Comparison of ENCODE assay signal across 16 mouse cellular contexts in the genomic region with DNA sequence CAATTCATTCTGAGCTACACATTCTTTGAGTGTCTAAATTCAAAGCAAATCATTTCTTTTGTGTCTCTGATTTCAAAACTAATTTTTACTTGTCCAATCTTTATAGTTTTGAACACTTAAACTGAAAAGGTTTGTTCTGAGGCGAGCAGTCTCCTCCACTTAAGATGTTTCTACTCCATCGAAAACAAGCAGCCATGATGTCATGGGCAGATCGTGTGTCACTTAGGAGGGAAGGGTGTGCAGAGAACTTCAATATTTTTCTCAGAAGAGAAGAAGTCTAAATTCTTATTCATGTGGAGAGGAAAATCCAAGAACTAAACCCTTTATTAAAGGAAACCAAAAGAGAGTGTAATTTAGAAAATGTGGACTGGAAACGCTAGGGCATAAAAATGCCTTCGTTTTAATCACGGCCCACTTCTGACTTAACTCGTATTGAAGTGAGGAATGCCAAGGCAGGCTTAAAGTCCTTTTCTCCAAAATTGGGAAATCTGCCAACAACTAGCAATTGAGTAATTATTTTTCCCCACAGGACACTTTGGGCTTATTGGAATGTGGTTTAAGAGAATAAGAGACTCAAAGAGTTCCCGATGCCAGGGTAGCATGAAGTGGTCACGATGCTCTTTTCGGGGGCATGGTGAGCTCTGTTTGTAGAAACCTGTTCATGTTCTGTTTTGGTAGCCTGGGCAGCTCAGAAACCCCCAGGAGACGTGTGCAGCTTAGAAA. TPM values are rescaled to one million over a fixed set of nuclear protein-coding genes. Genes with fewer than 3 reads are reported as not detected.
DNase-seq lines count a peak whose midpoint lies in the region; ATAC-seq and TF ChIP-seq lines count a peak whose summit lies in the region.
"Had no signal": no experiment of that assay in that cellular context is flagged by ENCODE, and none has a peak within 500 bp of the region (broad histone marks: within the 10 kb centered on the region; RNA-seq: fewer than 3 reads in every experiment).

No protein-coding gene starts in this region.

- no peaks in the 10 kb centered on the region for H3K27me3 ChIP-seq in lung, embryonic 14.5 days (ENCODE audit: insufficient read depth, low read length)
- no peaks in the 10 kb centered on the region for H3K27me3 ChIP-seq in embryonic facial prominence, embryonic 13.5 days
- no peaks in the 10 kb centered on the region for H3K27me3 ChIP-seq in limb, embryonic 15.5 days
- H3K27me3 ChIP-seq: heart, embryonic 15.5 days had no signal

- H3K9ac ChIP-seq in lung, embryonic 14.5 days = no peak overlapping the region
- no peak overlapping the region for H3K9ac ChIP-seq in embryonic facial prominence, embryonic 13.5 days
- no peak overlapping the region for H3K9ac ChIP-seq in limb, embryonic 15.5 days
- H3K9ac ChIP-seq: heart, embryonic 15.5 days had no signal

- peak; percentile 16 for DNase-seq in gastrocnemius, adult 18-20 months (ENCODE audit: low spot score)
- no peak for DNase-seq in gastrocnemius, postnatal 25 days
- DNase-seq in lung, embryonic 14.5 days = peak; percentile 70
- DNase-seq in lung, adult 2 months = no peak
- no peak for DNase-seq in heart, postnatal 4 days
- DNase-seq: cerebellum, adult 8-10 months; embryo, embryonic 11 days; right cerebral cortex, postnatal 25 days had no signal

- no peak for ATAC-seq in lung, embryonic 14.5 days (ENCODE audit: insufficient read depth)
- ATAC-seq in embryonic facial prominence, embryonic 13.5 days (ENCODE audit: insufficient number of reproducible peaks, insufficient read depth, low FRiP score, low TSS enrichment, low read depth) = no peak
- no peak for ATAC-seq in limb, embryonic 15.5 days (ENCODE audit: insufficient number of reproducible peaks, low FRiP score, low TSS enrichment, low read depth)
- ATAC-seq: inflammation-experienced regulatory T-cells, adult 6 months had no signal

- H3K27ac ChIP-seq in lung, embryonic 14.5 days (ENCODE audit: low read depth) = no peak overlapping the region
- 0 out of 2 replicates have a peak overlapping the region, but pooled peaks have one; percentile 17 for H3K27ac ChIP-seq in embryonic facial prominence, embryonic 13.5 days
- peak overlapping the region; percentile 4 for H3K27ac ChIP-seq in limb, embryonic 15.5 days
- H3K27ac ChIP-seq: heart, embryonic 15.5 days had no signal

- no peak for TF ChIP-seq CTCF in lung, embryonic 14.5 days (IDR thresholded peaks at IDR 0.05; ENCODE audit: low read depth)
- TF ChIP-seq CTCF in lung, adult 2 months (IDR thresholded peaks at IDR 0.05; ENCODE audit: insufficient read depth, low read length) = no peak

- no peak for TF ChIP-seq POLR2A in lung, adult 2 months (IDR thresholded peaks at IDR 0.05; ENCODE audit: borderline replicate concordance, extremely low read depth, low read depth, low read length)

- H3K4me1 ChIP-seq in lung, embryonic 14.5 days (ENCODE audit: insufficient read depth) = no peaks in the 10 kb centered on the region
- H3K4me1 ChIP-seq in lung, adult 2 months (ENCODE audit: control insufficient read depth, insufficient read depth, low read length) = no peaks in the 10 kb centered on the region
- H3K4me1 ChIP-seq in embryonic facial prominence, embryonic 13.5 days = 0 out of 2 replicates have a peak, but pooled peaks cover 2% of the 10 kb centered on the region
- no peaks in the 10 kb centered on the region for H3K4me1 ChIP-seq in limb, embryonic 15.5 days
- H3K4me1 ChIP-seq: heart, embryonic 15.5 days had no signal

- H3K4me2 ChIP-seq in lung, embryonic 14.5 days = no peak overlapping the region
- H3K4me2 ChIP-seq in embryonic facial prominence, embryonic 13.5 days = no peak overlapping the region
- no peak overlapping the region for H3K4me2 ChIP-seq in limb, embryonic 15.5 days
- H3K4me2 ChIP-seq: heart, embryonic 15.5 days; liver, embryonic 11.5 days had no signal

- H3K36me3 ChIP-seq in lung, embryonic 14.5 days (ENCODE audit: insufficient read depth) = no peaks in the 10 kb centered on the region
- H3K36me3 ChIP-seq in embryonic facial prominence, embryonic 13.5 days = no peaks in the 10 kb centered on the region
- no peaks in the 10 kb centered on the region for H3K36me3 ChIP-seq in limb, embryonic 15.5 days
- H3K36me3 ChIP-seq: G1E; heart, embryonic 15.5 days had no signal

- no peaks in the 10 kb centered on the region for H3K9me3 ChIP-seq in lung, embryonic 14.5 days (ENCODE audit: low read depth, low read length)
- H3K9me3 ChIP-seq in embryonic facial prominence, embryonic 13.5 days = no peaks in the 10 kb centered on the region
- no peaks in the 10 kb centered on the region for H3K9me3 ChIP-seq in limb, embryonic 15.5 days
- H3K9me3 ChIP-seq: heart, embryonic 15.5 days had no signal

- H3K4me3 ChIP-seq in lung, embryonic 14.5 days (ENCODE audit: low read depth, low read length) = no peak overlapping the region
- no peak overlapping the region for H3K4me3 ChIP-seq in lung, adult 2 months (replicated peaks; ENCODE audit: extremely low read depth, low read depth, low read length)
- H3K4me3 ChIP-seq in embryonic facial prominence, embryonic 13.5 days = no peak overlapping the region
- H3K4me3 ChIP-seq in limb, embryonic 15.5 days = no peak overlapping the region
- H3K4me3 ChIP-seq: heart, embryonic 15.5 days had no signal

- 53% methylated on average over 11 of the region's 11 CpGs for WGBS in lung, embryonic 14.5 days
- 49% methylated on average over 11 of the region's 11 CpGs for WGBS in lung, adult 2 months
- 39% methylated on average over 11 of the region's 11 CpGs for WGBS in embryonic facial prominence, embryonic 13.5 days
- 29% methylated on average over 11 of the region's 11 CpGs for WGBS in limb, embryonic 15.5 days

RNA-seq across cellular contexts. Expression of a gene that starts 48.0 kb away (rescaled TPM):
- total RNA-seq in gastrocnemius, adult 18-20 months (2021) = under 1 TPM; 0.31 to 0.39 TPM
- total RNA-seq in gastrocnemius, postnatal 25 days (2021) = under 1 TPM; 0.33 to 0.86 TPM
- 2.4 and 3.0 TPM in 2 replicates for polyA plus RNA-seq in lung, embryonic 14.5 days (2014; fragmentation: Nextera tagmentation; extraction: Ambion mirVana)
- 1.6 and 2.2 TPM in 2 replicates for polyA plus RNA-seq in lung, adult 2 months (2012; rRNA removed)
- polyA plus RNA-seq in embryonic facial prominence, embryonic 13.5 days (2015; fragmentation: Nextera tagmentation; extraction: Ambion mirVana) = 1.1 and 2.1 TPM in 2 replicates
- polyA plus RNA-seq in limb, embryonic 15.5 days (2015; fragmentation: Nextera tagmentation; extraction: Ambion mirVana) = 1.5 TPM in 2 replicates
- 10 to 100 TPM; 30.5 to 36.1 TPM for total RNA-seq in heart, postnatal 4 days (2021)
- total RNA-seq: G1E; megakaryocyte, adult 5-6 weeks had no signal
- polyA plus RNA-seq: C2C12, G1E had no signal

Comparison
In these comparisons a context has a peak if more than half of its experiments do, and no peak if none do; other contexts are left out.
1. DNase-seq: peak in gastrocnemius, adult 18-20 months (single experiment) and lung, embryonic 14.5 days (single experiment); none in gastrocnemius, postnatal 25 days (single experiment), lung, adult 2 months (single experiment) and heart, postnatal 4 days (single experiment).